Mouse (Mus musculus): ENCODE data around the gene Pdzd8. TPM values are rescaled to one million over a fixed set of nuclear protein-coding genes. Genes with fewer than 3 reads are reported as not detected.

The Pdzd8 gene
- polyA plus RNA-seq, 1 experiment from 2014 or later = 18.2 TPM

DNA sequence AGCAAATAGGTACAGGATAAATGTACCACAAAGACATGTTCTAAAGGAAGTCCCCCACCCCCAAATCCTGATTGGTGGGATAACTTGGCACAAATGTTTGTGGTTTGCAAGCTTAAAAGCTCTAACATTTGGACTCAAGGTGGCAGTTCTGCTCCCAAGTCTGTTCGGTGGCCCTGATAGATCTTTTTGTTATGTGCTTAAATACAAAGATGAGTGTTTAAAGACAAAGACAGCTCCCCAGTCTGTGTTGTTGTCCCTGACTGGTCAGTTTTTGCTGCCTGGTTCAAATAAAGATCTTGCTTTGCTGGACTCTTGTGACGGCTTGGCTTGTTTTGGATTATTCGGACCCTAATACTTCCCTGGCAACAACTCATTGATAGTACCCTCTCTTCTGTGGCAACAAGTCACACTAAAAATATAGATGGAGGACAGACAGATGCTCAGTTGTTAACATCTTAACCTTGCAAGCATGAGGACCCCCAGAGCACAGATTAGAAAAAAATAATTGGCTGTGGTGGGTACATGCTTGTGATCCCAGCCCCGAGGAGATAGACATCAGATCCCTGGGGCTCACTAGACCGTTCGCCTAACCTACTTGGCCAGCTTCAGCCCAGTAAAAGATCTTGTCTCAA lies 3.9 kb upstream of the Pdzd8 start:
- H3K4me2 ChIP-seq (replicated peaks; ENCODE audit: low read depth, low read length) = no peak overlapping the region
- 92% methylated on average over 6 of the region's 6 CpGs for WGBS
- H3K4me1 ChIP-seq (replicated peaks; ENCODE audit: control insufficient read depth, insufficient read depth, low read length) = no peaks in the 10 kb centered on the region
- no peaks in the 10 kb centered on the region for H3K9me3 ChIP-seq (ENCODE audit: control insufficient read depth, low read length)
- no peak overlapping the region for H3K9ac ChIP-seq (ENCODE audit: low read depth, low read length)
- no peaks in the 10 kb centered on the region for H3K36me3 ChIP-seq (ENCODE audit: control insufficient read depth, insufficient read depth, low read length)
- H3K27me3 ChIP-seq (ENCODE audit: control insufficient read depth, insufficient read depth, low read length) = no peaks in the 10 kb centered on the region
- H3K4me3 ChIP-seq (ENCODE audit: low read depth, low read length) = no peak overlapping the region
- ATAC-seq (ENCODE audit: low FRiP score) (no peak), DNase-seq (ENCODE audit: low spot score) (no peak)
- no peak overlapping the region for H3K27ac ChIP-seq (ENCODE audit: low read depth, low read length)

GRCm38 (mm10) chr19:59346325-59346724 lies 745 bp upstream of the Pdzd8 start:
- Histone ChIP-seq H3K9me3 (ENCODE audit: control insufficient read depth, low read length) (no peaks in the 10 kb centered on the region), H3K9ac (ENCODE audit: low read depth, low read length) (peak overlapping the region; percentile 94), H3K27me3 (ENCODE audit: control insufficient read depth, insufficient read depth, low read length) (no peaks in the 10 kb centered on the region), H3K27ac (ENCODE audit: low read depth, low read length) (peak overlapping the region; percentile 90), H3K4me3 (ENCODE audit: low read depth, low read length) (peak overlapping the region; percentile 89), H3K4me1 (replicated peaks; ENCODE audit: control insufficient read depth, insufficient read depth, low read length) (no peaks in the 10 kb centered on the region), H3K4me2 (replicated peaks; ENCODE audit: low read depth, low read length) (peak overlapping the region; percentile 83), H3K36me3 (ENCODE audit: control insufficient read depth, insufficient read depth, low read length) (no peaks in the 10 kb centered on the region)
- ATAC-seq (ENCODE audit: low FRiP score) (peak; percentile 13; the same call in 1 of the 2 replicates), DNase-seq (ENCODE audit: low spot score) (no peak)
- WGBS = under 1% methylated on average over 11 of the region's 11 CpGs

DNA sequence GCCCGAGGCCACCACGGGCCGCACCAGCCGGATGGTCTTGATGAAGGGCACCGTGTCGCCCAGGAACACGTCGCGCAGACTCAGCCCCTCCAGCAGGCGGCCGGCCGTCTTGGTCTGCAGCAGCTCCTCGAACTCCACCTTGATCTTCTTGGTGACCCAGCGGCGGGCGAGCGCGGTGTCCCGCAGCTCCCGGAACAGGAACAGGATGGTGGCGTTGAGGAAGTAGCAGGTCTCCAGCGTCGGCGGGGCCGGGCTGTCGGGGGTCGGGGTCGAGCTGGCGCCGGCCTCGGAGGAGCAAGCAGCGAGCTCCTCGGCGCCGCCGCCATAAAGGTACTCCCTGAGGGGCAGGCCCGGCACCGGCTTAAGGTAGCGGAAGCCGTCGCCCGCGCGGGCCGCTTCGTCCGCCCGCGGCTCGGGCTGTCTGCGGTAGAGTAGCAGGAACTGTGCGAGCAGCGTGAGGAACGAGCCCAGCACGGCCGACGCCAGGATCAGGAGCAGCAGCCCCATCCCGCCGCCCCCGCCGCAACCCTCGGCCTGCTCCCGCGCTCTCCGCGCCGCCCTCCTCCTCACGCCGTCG lies 411 bp downstream of the Pdzd8 start:
- H3K4me3 ChIP-seq (ENCODE audit: low read depth, low read length) = peak overlapping the region; percentile 89
- H3K9ac ChIP-seq (ENCODE audit: low read depth, low read length) = peak overlapping the region; percentile 94
- peak overlapping the region; percentile 90 for H3K27ac ChIP-seq (ENCODE audit: low read depth, low read length)
- no peaks in the 10 kb centered on the region for H3K27me3 ChIP-seq (ENCODE audit: control insufficient read depth, insufficient read depth, low read length)
- peak overlapping the region; percentile 97 for H3K4me2 ChIP-seq (replicated peaks; ENCODE audit: low read depth, low read length)
- no peaks in the 10 kb centered on the region for H3K4me1 ChIP-seq (replicated peaks; ENCODE audit: control insufficient read depth, insufficient read depth, low read length)
- ATAC-seq (ENCODE audit: low FRiP score) (peak; percentile 58), DNase-seq (ENCODE audit: low spot score) (no peak)
- WGBS = 0% methylated on average over 52 of the region's 70 CpGs
- no peaks in the 10 kb centered on the region for H3K9me3 ChIP-seq (ENCODE audit: control insufficient read depth, low read length)
- H3K36me3 ChIP-seq (ENCODE audit: control insufficient read depth, insufficient read depth, low read length) = no peaks in the 10 kb centered on the region

DNA sequence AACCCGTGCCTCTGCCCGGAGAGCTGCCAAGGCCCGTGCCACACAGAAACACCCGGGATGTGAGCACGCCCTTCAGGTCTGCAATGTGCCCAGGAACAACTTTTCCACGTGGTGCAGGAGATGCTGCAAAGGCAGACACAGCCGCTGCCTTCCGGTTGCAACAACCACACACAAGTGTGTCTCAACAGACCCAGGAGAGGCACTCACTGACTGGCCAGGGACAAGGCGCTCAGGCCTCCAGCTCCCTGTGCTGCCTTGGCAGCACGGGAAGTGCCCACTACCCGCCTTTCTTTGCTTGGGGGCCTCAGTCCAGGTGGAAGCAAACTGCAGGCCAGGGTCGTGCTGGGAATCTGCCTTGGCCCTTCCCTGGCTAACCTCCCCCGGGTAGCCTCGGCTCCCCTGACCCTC lies 1.3 kb downstream of the Pdzd8 start:
- peak overlapping the region; percentile 89 for H3K4me3 ChIP-seq (ENCODE audit: low read depth, low read length)
- H3K4me2 ChIP-seq (replicated peaks; ENCODE audit: low read depth, low read length) = peak overlapping the region; percentile 97
- ATAC-seq (ENCODE audit: low FRiP score) (no peak), DNase-seq (ENCODE audit: low spot score) (peak; percentile 39)
- H3K27ac ChIP-seq (ENCODE audit: low read depth, low read length) = no peak overlapping the region
- H3K9ac ChIP-seq (ENCODE audit: low read depth, low read length) = peak overlapping the region; percentile 94
- H3K4me1 ChIP-seq (replicated peaks; ENCODE audit: control insufficient read depth, insufficient read depth, low read length) = no peaks in the 10 kb centered on the region
- no peaks in the 10 kb centered on the region for H3K27me3 ChIP-seq (ENCODE audit: control insufficient read depth, insufficient read depth, low read length)
- no peaks in the 10 kb centered on the region for H3K9me3 ChIP-seq (ENCODE audit: control insufficient read depth, low read length)
- 2% methylated on average over 14 of the region's 14 CpGs for whole genome bisulfite sequencing
- H3K36me3 ChIP-seq (ENCODE audit: control insufficient read depth, insufficient read depth, low read length) = no peaks in the 10 kb centered on the region

GRCm38 (mm10) chr19:59342964-59343363 lies 2.6 kb downstream of the Pdzd8 start:
- H3K4me2 ChIP-seq (replicated peaks; ENCODE audit: low read depth, low read length) = peak overlapping the region; percentile 97
- no peaks in the 10 kb centered on the region for H3K36me3 ChIP-seq (ENCODE audit: control insufficient read depth, insufficient read depth, low read length)
- H3K4me3 ChIP-seq (ENCODE audit: low read depth, low read length) = peak overlapping the region; percentile 89
- no peaks in the 10 kb centered on the region for H3K27me3 ChIP-seq (ENCODE audit: control insufficient read depth, insufficient read depth, low read length)
- no peak overlapping the region for H3K9ac ChIP-seq (ENCODE audit: low read depth, low read length)
- no peak for DNase-seq (ENCODE audit: low spot score)
- H3K4me1 ChIP-seq (replicated peaks; ENCODE audit: control insufficient read depth, insufficient read depth, low read length) = no peaks in the 10 kb centered on the region
- WGBS = 35% methylated on average over 2 of the region's 2 CpGs
- ATAC-seq (ENCODE audit: low FRiP score) = no peak
- H3K9me3 ChIP-seq (ENCODE audit: control insufficient read depth, low read length) = no peaks in the 10 kb centered on the region
- no peak overlapping the region for H3K27ac ChIP-seq (ENCODE audit: low read depth, low read length)

- DNase-seq (ENCODE audit: low spot score) = no peak
- H3K36me3 ChIP-seq (ENCODE audit: control insufficient read depth, insufficient read depth, low read length) = no peaks in the 10 kb centered on the region
- no peak overlapping the region for H3K4me3 ChIP-seq (ENCODE audit: low read depth, low read length)
- ATAC-seq (ENCODE audit: low FRiP score) = no peak
- no peaks in the 10 kb centered on the region for H3K27me3 ChIP-seq (ENCODE audit: control insufficient read depth, insufficient read depth, low read length)
- WGBS = 89% methylated on average over 3 of the region's 3 CpGs
- no peak overlapping the region for H3K27ac ChIP-seq (ENCODE audit: low read depth, low read length)
- no peak overlapping the region for H3K9ac ChIP-seq (ENCODE audit: low read depth, low read length)
- no peaks in the 10 kb centered on the region for H3K4me1 ChIP-seq (replicated peaks; ENCODE audit: control insufficient read depth, insufficient read depth, low read length)
- no peak overlapping the region for H3K4me2 ChIP-seq (replicated peaks; ENCODE audit: low read depth, low read length)
- no peaks in the 10 kb centered on the region for H3K9me3 ChIP-seq (ENCODE audit: control insufficient read depth, low read length)
Observed at GRCm38 (mm10) chr19:59339908-59340307, 5.7 kb downstream of the Pdzd8 start.

DNA sequence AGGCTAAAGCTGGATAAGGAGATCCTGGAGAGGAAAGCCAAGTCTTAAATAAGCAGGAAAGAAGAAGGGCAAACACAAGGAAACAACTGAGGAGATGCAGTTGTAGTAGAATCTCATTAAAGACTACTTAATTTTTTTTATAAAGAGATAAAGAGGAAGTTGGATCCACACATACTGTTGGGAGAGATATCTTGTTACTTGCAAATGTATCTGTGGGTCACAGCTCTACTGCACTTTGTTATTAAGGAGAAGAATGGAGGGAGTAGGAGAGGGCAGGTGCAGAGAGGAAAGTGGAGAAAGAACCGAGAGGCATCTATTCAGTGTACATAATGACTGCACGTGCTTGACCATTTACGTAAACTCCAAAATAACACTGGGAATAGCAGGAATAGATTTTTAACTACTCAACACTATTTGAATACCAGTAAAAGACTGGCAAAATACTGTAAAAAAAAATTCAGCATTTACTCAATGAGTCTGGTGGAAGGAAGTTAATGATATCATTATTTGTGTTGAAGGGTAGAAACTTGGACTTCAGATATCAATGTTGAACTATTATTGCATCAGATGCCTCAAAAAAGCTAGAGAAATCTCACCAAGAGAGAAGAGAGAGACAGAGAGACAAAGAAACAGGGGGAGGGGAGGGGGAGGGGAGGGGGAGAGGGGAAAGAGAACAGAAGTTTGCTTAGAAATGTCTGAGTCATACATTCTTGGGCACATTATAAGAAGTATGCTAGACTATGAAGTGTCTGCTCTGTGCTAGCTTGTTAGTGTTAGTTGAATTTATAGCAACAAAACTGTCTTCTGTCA lies 7.5 kb downstream of the Pdzd8 start:
- no peaks in the 10 kb centered on the region for H3K27me3 ChIP-seq (ENCODE audit: control insufficient read depth, insufficient read depth, low read length)
- H3K4me1 ChIP-seq (replicated peaks; ENCODE audit: control insufficient read depth, insufficient read depth, low read length) = no peaks in the 10 kb centered on the region
- H3K36me3 ChIP-seq (ENCODE audit: control insufficient read depth, insufficient read depth, low read length) = no peaks in the 10 kb centered on the region
- no peaks in the 10 kb centered on the region for H3K9me3 ChIP-seq (ENCODE audit: control insufficient read depth, low read length)
- no peak overlapping the region for H3K9ac ChIP-seq (ENCODE audit: low read depth, low read length)
- no peak overlapping the region for H3K4me2 ChIP-seq (replicated peaks; ENCODE audit: low read depth, low read length)
- no peak overlapping the region for H3K4me3 ChIP-seq (ENCODE audit: low read depth, low read length)
- no peak for ATAC-seq (ENCODE audit: low FRiP score)
- no peak for DNase-seq (ENCODE audit: low spot score)
- H3K27ac ChIP-seq (ENCODE audit: low read depth, low read length) = no peak overlapping the region
- WGBS = 93% methylated on average over 3 of the region's 3 CpGs

DNA sequence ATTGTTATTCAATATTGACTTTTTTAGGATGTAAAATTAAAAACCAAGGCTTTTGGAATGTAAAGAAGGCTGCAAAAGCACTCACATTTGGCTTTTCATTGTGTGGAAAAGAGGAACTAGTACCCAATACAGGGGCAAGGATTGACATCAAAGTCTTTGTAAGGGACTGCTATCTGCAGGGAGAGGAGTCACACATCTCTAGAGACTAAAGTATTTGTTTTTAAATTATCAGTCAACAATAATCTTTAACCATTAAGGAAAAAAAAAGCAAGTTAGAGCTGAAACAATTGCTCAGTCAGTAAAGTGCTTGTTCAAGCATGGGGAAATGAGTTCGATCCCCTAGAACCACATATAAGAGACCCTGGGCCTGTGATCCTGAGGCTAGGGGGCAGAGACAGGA lies 8.9 kb downstream of the Pdzd8 start:
- Histone ChIP-seq H3K4me1 (replicated peaks; ENCODE audit: control insufficient read depth, insufficient read depth, low read length) (no peaks in the 10 kb centered on the region), H3K4me2 (replicated peaks; ENCODE audit: low read depth, low read length) (no peak overlapping the region), H3K4me3 (ENCODE audit: low read depth, low read length) (no peak overlapping the region), H3K27me3 (ENCODE audit: control insufficient read depth, insufficient read depth, low read length) (no peaks in the 10 kb centered on the region), H3K9ac (ENCODE audit: low read depth, low read length) (no peak overlapping the region), H3K9me3 (ENCODE audit: control insufficient read depth, low read length) (no peaks in the 10 kb centered on the region), H3K27ac (ENCODE audit: low read depth, low read length) (no peak overlapping the region), H3K36me3 (ENCODE audit: control insufficient read depth, insufficient read depth, low read length) (no peaks in the 10 kb centered on the region)
- no peak for ATAC-seq (ENCODE audit: low FRiP score)
- WGBS = 100% methylated on average over 1 of the region's 1 CpGs
- no peak for DNase-seq (ENCODE audit: low spot score)
